Mouse (Mus musculus) neural tube, embryonic 13.5 days (tissue): Measurements from ENCODE around the gene Nosip. TPM values are rescaled to one million over a fixed set of nuclear protein-coding genes. Genes with fewer than 3 reads are reported as not detected.
"Not testable (repeated sequence)": the region's sequence is repeated elsewhere in the genome, so short reads cannot be mapped to it uniquely, and the experiment has no call there.

Experiments
- ATAC-seq: fragments of 200-750 bp; cut with Nextera tagmentation; 2 replicates; pipeline ENCODE4 v1.8.0; 2017; ENCODE audit warnings: low read depth, mild to moderate bottlenecking, moderate TSS enrichment, moderate library complexity
- H3K27ac ChIP-seq: fragments of 300-500 bp; sonication (generic); replicated peaks from 2 replicates; pipeline ENCODE4 v1.5.1; 2015; ENCODE audit warnings: moderate library complexity, mild to moderate bottlenecking, inconsistent platforms
- H3K27me3 ChIP-seq: fragments of 300-500 bp; sonication (generic); 2 replicates; pipeline ENCODE4 v1.6.1; 2015; ENCODE audit warnings: mild to moderate bottlenecking, inconsistent platforms
- H3K36me3 ChIP-seq: fragments of 300-500 bp; sonication (generic); 2 replicates; pipeline ENCODE4 v1.6.1; 2015; ENCODE audit warnings: mild to moderate bottlenecking, inconsistent platforms
- H3K4me1 ChIP-seq: fragments of 300-500 bp; sonication (generic); replicated peaks from 2 replicates; pipeline ENCODE4 v1.6.1; 2015; ENCODE audit warnings: inconsistent platforms
- H3K4me2 ChIP-seq: fragments of 300-500 bp; sonication (generic); 2 replicates; pipeline ENCODE4 v1.6.1; 2015; ENCODE audit warnings: inconsistent platforms, mild to moderate bottlenecking, moderate library complexity
- H3K4me3 ChIP-seq: fragments of 300-500 bp; sonication (generic); 2 replicates; pipeline ENCODE4 v1.5.1; 2015; ENCODE audit warnings: mild to moderate bottlenecking, inconsistent platforms
- H3K9ac ChIP-seq: fragments of 300-500 bp; sonication (generic); 2 replicates; pipeline ENCODE4 v1.6.1; 2015; ENCODE audit warnings: moderate library complexity, mild to moderate bottlenecking, inconsistent platforms
- H3K9me3 ChIP-seq: fragments of 300-500 bp; sonication (generic); 2 replicates; pipeline ENCODE4 v1.6.1; 2016; ENCODE audit warnings: inconsistent platforms
- WGBS: fragments of 180-500 bp; shearing (Covaris S2); methylation state at CpG from one replicate; pipeline ENCODE4 v1.1.7; 2015; 5-methylcytosine and 5-hydroxymethylcytosine counted together
- polyA plus RNA-seq: library from polyadenylated mRNA; unstranded; fragments of >200 nt; fragmentation: Nextera tagmentation; extraction: Ambion mirVana; gene quantifications from 2 replicates; pipeline ENCODE4 v1.2.1, GENCODE M21; 2015

Gene Nosip
- polyA plus RNA-seq, 1 experiment from 2014 or later: 65.6 TPM

DNA sequence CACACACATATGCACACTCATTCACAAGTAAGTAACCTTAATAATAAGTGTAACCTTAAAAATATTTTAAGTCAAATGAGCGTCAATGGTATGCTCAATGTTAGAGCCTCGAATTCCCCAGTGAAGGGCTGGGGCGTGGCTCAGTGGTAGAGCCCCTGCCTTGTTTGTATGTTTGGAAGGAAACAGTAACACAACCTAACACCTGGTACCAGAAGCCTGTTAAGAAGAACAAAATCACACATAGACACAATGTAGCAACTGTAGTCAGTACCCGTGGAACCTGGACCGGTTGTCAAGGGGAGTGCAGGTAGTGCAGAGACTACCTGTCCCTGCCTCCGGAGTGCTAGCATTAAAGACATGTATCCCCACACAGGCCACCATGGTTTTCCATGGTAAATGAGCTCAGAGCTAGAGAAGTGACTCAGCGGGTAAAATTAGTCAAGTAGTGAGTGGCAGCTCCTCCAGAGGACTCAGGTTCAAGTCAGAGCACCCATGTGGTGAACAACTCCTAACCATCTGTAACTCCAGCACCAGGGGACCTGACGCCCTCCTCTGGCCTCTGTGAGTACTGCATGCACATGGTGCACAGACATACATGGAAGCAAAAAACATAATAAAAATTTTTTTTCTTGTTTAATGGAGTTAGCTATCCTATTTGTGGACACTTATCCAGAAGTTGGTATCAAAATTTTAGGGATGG lies 36.5 kb downstream of the Nosip start:
- no peaks in the 10 kb centered on the region for H3K9me3 ChIP-seq
- ATAC-seq: no peak
- no peaks in the 10 kb centered on the region for H3K27me3 ChIP-seq
- no peak overlapping the region for H3K4me2 ChIP-seq
- H3K36me3 ChIP-seq: no peaks in the 10 kb centered on the region
- no peaks in the 10 kb centered on the region for H3K4me1 ChIP-seq
- WGBS: 90% methylated on average over 8 of the region's 8 CpGs
- H3K4me3 ChIP-seq: no peak overlapping the region
- H3K9ac ChIP-seq: no peak overlapping the region
- H3K27ac ChIP-seq: no peak overlapping the region

DNA sequence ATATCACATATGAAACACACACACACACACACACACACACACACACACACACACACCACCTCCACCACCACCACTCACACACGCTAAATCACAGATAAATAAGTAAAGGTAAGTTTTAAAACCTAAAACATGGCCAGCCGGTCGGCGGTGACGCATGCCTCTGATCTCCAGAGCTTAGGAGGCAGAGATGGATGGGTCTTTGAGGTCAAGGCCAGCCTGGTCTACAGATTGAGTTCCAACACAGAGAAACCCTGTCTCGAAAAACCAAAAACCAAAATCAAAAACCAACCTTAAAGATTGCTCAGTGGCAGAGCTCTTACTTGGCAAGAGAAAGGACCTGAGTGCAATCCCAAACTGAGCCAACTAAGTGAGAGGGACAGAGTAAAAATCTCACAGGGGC lies 37.8 kb downstream of the Nosip start:
- H3K4me2 ChIP-seq: no peak overlapping the region
- H3K27ac ChIP-seq: no peak overlapping the region
- H3K9ac ChIP-seq: no peak overlapping the region
- no peaks in the 10 kb centered on the region for H3K4me1 ChIP-seq
- ATAC-seq: no peak
- H3K36me3 ChIP-seq: no peaks in the 10 kb centered on the region
- 95% methylated on average over 6 of the region's 6 CpGs for WGBS
- no peak overlapping the region for H3K4me3 ChIP-seq
- no peaks in the 10 kb centered on the region for H3K9me3 ChIP-seq
- no peaks in the 10 kb centered on the region for H3K27me3 ChIP-seq

DNA sequence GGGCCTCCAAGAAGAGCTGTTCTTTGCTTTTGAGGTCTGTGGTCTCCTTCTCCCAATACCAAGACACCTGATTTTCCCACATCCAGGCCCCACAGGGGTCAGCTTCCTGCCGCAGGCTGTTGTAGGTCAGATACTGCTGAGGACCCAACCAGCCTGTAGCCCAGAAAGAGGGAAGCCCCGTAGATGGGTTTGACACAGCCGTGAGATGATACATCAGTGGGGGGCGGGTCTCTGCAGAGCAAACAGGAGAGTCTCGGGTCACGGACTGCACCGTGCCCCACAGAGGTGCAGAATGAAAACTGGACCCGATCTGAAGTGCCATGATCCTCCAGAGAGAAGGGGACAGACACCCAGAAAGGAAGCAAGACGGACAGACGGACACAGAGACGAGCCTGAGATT lies 40.2 kb downstream of the Nosip start:
- no peaks in the 10 kb centered on the region for H3K27me3 ChIP-seq
- 89% methylated on average over 11 of the region's 11 CpGs for WGBS
- H3K9me3 ChIP-seq: no peaks in the 10 kb centered on the region
- H3K4me2 ChIP-seq: peak overlapping the region; percentile 34
- no peak overlapping the region for H3K9ac ChIP-seq
- H3K36me3 ChIP-seq: no peaks in the 10 kb centered on the region
- no peak for ATAC-seq
- 0 out of 2 replicates have a peak, but pooled peaks cover 6% of the 10 kb centered on the region for H3K4me1 ChIP-seq
- no peak overlapping the region for H3K27ac ChIP-seq
- no peak overlapping the region for H3K4me3 ChIP-seq

DNA sequence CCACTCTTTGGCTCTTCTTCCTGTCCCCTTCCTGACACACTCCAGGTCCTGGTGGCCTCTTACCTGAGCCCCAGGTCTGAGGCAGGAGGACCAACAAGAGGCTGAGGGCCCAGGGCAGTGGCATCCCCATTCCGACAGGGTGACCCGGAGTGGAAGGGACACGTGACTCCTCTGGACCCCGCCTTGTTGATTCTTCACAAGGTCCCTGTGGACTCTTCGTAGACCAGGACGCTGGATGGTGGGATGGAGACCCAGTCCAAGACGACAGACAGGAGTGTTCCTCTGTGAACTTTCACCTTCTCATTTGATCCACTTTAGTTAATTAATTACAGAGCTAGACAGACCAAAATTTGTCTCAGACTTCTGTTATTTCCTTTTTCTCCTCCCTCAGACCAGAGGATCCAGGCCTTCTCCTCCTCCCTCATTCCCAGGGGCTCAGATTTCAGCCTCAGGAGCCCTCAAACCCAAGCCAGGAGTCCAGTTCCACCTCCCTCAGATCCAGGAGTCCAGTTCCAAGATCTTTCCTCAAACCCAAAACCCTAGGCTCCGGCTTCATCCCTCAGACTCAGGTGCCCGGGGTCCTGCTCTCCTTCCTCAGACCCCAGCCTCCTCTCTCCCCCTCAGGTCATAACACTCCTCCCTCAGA lies 40.8 kb downstream of the Nosip start:
- Histone ChIP-seq H3K27me3 (no peaks in the 10 kb centered on the region), H3K27ac (peak overlapping the region; percentile 56), H3K4me3 (peak overlapping the region; percentile 21), H3K9ac (peak overlapping the region; percentile 31; the same call in 1 of the 2 replicates), H3K4me2 (peak overlapping the region; percentile 34), H3K9me3 (no peaks in the 10 kb centered on the region), H3K36me3 (no peaks in the 10 kb centered on the region), H3K4me1 (0 out of 2 replicates have a peak, but pooled peaks cover 6% of the 10 kb centered on the region)
- 83% methylated on average over 9 of the region's 9 CpGs for WGBS
- ATAC-seq: no peak

DNA sequence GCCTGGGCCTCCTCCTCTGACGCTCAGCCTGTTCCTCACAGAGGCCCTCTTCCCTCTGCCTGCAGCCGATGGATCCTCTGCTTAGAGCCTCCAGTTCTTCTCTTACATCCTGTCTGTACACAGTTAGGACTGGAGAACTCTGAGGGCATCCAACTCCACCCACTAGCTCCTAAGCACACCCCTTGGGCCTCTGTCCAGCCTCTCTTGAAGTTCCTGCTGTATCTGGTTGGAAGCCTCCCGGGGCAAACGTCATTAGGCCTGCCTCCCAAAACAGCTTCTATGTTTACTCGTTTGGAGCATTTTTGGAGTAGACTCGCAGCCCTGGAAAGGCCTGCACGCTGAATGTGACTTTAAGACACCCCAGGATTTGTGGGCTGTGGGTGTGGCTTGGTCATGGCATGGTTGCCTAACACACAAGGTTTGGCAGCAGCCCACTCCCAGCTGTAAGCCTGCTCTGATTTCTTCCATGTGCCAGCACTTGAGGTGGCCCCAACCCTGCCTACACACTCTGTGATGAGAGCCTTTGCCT lies 41.5 kb downstream of the Nosip start, which contains the start of gene Fcgrt:
Gene Fcgrt, minus strand, starts transcription at position 200 of the 529 bp plus-strand sequence.
- 64% methylated on average over 7 of the region's 7 CpGs for WGBS
- Histone ChIP-seq H3K27ac (peak within 1 kb of the TSS; percentile 56), H3K9me3 (no peaks in the 10 kb centered on the region), H3K9ac (peak within 1 kb of the TSS; percentile 31; the same call in 1 of the 2 replicates), H3K4me1 (0 out of 2 replicates have a peak, but pooled peaks cover 6% of the 10 kb centered on the region), H3K4me2 (peak within 1 kb of the TSS; percentile 34), H3K36me3 (no peaks in the 10 kb centered on the region), H3K27me3 (no peaks in the 10 kb centered on the region), H3K4me3 (peak within 1 kb of the TSS; percentile 21)
- ATAC-seq: peak; percentile 56; the same call in 1 of the 2 replicates

DNA sequence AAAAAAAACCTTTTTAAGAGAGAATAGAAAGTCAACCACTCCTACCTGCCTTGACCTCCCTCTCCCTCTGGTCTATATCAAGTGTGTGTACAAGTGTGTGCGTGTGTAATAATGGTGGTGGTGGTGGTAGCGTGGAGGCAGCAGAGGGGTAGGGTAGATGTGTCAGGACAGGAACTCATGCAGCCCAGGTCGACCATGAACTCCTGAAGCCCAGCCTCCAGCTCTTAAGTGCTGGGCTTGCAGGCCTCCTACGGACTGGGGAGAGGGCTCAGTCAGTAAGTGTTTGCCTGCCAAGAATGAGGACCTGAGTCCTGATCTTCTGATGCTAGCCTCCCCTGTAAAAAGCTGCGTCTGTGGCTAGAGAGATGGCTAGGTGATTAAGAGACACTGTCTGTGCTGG lies 42.7 kb downstream of the Nosip start:
- H3K27me3 ChIP-seq: no peaks in the 10 kb centered on the region
- H3K27ac ChIP-seq: no peak overlapping the region
- no peak overlapping the region for H3K4me3 ChIP-seq
- H3K36me3 ChIP-seq: no peaks in the 10 kb centered on the region
- H3K9me3 ChIP-seq: no peaks in the 10 kb centered on the region
- H3K4me2 ChIP-seq: no peak overlapping the region
- H3K4me1 ChIP-seq: 0 out of 2 replicates have a peak, but pooled peaks cover 6% of the 10 kb centered on the region
- WGBS: 80% methylated on average over 5 of the region's 5 CpGs
- no peak overlapping the region for H3K9ac ChIP-seq
- ATAC-seq: no peak

DNA sequence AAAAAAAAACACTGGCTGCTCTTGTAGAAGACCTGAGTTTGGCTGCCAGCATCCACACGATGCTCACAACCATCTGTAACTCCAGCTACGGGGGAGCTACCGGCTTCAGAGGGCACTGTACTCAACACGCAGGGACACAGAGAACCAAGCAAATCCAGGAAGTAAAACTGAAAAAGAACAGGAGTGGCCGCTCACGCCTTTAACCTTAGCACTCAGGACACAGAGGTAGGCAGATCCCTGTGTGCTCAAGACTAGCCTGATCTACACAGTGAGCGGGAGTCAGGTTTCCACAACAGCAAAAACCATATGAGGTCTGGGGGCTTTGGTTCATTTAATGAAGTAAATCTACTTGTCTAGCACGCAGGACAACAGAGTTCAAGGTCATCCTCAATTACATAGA lies 43.3 kb downstream of the Nosip start:
- WGBS: 78% methylated on average over 8 of the region's 8 CpGs
- Histone ChIP-seq H3K4me1 (0 out of 2 replicates have a peak, but pooled peaks cover 6% of the 10 kb centered on the region), H3K9me3 (no peaks in the 10 kb centered on the region), H3K4me2 (no peak overlapping the region), H3K27me3 (no peaks in the 10 kb centered on the region), H3K9ac (no peak overlapping the region), H3K4me3 (no peak overlapping the region), H3K36me3 (no peaks in the 10 kb centered on the region), H3K27ac (no peak overlapping the region)
- no peak for ATAC-seq

DNA sequence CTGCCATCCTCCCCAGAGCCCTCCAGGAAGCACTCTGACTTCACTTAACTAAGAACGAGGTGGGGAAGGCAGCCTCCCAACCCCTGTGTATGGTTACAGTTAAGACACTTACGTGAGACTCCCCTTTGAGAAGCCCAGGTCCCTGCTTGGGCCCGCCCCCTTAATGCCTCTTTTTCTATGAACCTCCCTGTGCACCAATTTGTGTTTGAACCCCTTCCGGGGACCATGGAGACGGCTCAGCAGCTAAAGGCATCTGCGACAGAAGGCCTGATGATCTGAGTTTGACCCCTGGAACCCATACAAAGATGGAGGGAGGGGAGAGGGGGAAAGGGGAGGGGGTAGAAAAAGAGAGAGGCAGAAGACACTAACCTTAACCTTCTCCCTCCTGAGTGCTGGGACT lies 44.2 kb downstream of the Nosip start:
- Histone ChIP-seq H3K4me2 (no peak overlapping the region), H3K4me3 (no peak overlapping the region), H3K4me1 (0 out of 2 replicates have a peak, but pooled peaks cover 6% of the 10 kb centered on the region), H3K36me3 (no peaks in the 10 kb centered on the region), H3K9ac (no peak overlapping the region), H3K27ac (no peak overlapping the region), H3K27me3 (no peaks in the 10 kb centered on the region), H3K9me3 (no peaks in the 10 kb centered on the region)
- no peak for ATAC-seq
- 21% methylated on average over 6 of the region's 6 CpGs for WGBS

DNA sequence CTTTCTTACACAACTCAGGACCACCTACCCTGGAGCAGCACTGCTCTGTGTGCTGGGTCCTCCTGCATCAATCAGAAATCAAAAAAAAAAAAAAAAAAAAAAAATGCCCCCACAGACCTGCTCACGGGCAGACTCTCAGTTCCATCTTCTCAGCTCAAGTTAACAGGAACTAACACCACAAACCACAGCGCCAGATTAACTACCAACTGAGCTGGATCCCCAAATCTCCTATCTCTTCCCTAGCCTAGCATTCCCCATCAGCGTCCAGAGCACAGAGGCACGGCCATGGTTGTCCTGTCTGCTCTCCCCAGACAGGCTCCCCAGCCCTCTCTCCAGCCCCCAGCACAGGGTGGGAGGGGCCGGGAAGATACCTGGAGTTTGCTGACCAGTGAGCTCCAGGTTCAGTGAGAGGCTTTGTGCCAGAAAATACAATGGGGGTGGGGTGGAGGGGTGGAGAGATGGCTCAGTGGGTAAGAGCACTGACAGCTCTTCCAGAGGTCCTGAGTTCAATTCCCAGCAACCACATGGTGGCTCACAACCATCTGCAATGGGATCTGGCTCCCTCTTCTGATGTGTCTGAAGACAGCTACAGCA lies 44.9 kb downstream of the Nosip start:
- H3K4me1 ChIP-seq: 0 out of 2 replicates have a peak, but pooled peaks cover 6% of the 10 kb centered on the region
- no peaks in the 10 kb centered on the region for H3K9me3 ChIP-seq
- no peaks in the 10 kb centered on the region for H3K27me3 ChIP-seq
- H3K36me3 ChIP-seq: no peaks in the 10 kb centered on the region
- ATAC-seq: no peak
- WGBS: 59% methylated on average over 5 of the region's 5 CpGs
- H3K4me2 ChIP-seq: no peak overlapping the region
- no peak overlapping the region for H3K27ac ChIP-seq
- H3K4me3 ChIP-seq: no peak overlapping the region
- no peak overlapping the region for H3K9ac ChIP-seq

DNA sequence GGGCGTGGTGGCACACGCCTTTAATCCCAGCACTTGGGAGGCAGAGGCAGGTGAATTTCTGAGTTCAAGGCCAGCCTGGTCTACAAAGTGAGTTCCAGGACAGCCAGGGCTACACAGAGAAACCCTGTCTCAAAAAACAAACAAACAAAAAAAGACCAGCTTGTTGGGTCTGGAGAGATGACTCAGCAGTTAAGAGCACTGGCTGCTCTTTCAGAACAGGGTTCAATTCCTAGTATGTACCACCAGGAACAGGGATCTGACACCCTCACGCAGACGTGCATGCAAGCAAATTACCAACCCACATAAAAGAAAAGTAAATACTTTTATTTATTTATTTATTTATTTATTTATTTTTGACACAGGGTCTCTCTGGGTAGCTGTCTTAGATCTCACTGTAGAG lies 47.9 kb downstream of the Nosip start:
- H3K27ac ChIP-seq, H3K4me2 ChIP-seq, H3K9me3 ChIP-seq, H3K36me3 ChIP-seq, H3K9ac ChIP-seq, H3K4me3 ChIP-seq, ATAC-seq, H3K27me3 ChIP-seq, H3K4me1 ChIP-seq: not testable (repeated sequence)
- 96% methylated on average over 4 of the region's 4 CpGs for WGBS

DNA sequence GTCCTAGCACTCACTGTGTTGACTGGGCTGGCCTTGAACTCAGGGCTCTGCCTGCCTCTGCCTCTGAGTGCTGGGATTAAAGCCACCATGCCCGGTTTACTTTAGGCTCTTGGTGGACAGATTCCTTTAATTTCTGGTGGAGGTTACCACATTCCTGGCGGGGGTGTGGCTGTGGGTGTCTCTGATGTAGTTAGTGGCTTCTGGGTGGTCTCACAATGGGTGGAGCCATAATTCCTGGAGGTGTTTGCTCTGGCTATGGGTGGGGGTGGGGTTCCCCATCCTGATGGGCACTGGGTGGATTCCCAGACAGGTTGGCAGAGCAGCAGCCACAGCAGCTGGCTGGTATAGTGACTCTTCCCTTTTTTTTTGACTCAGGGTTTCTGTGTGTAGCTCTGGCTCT lies 49.7 kb downstream of the Nosip start:
- H3K27me3 ChIP-seq: no peaks in the 10 kb centered on the region
- no peak for ATAC-seq
- 66% methylated on average over 2 of the region's 2 CpGs for WGBS

DNA sequence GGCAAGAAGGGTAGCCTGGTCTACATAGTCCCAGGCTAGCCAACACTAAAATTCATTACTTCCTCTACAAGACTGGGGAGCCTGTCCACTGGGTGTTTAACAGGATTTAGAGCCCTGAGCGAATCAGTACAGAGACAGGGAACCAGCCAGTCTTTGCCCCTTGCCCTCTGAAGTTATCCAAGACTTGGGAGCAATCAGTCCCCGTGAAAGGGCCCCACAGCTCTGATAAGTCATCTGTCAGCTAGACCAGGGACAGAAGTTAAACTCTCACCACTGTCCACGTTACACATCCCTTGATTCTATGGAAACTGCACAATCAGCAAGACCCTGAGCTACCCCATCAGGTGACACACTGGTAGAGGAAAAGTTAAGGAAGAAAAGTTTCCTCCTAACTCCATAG lies 50.3 kb downstream of the Nosip start:
- no peak overlapping the region for H3K9ac ChIP-seq
- WGBS: 72% methylated on average over 3 of the region's 3 CpGs
- H3K4me1 ChIP-seq: no peaks in the 10 kb centered on the region
- no peaks in the 10 kb centered on the region for H3K9me3 ChIP-seq
- H3K4me3 ChIP-seq: no peak overlapping the region
- H3K36me3 ChIP-seq: peaks cover under 1% of the 10 kb centered on the region
- no peak for ATAC-seq
- no peaks in the 10 kb centered on the region for H3K27me3 ChIP-seq
- H3K4me2 ChIP-seq: no peak overlapping the region
- no peak overlapping the region for H3K27ac ChIP-seq

More for the DNA sequence above, 49.7 kb downstream of the Nosip start:
- H3K36me3 ChIP-seq: no peaks in the 10 kb centered on the region
- no peaks in the 10 kb centered on the region for H3K4me1 ChIP-seq
- H3K4me2 ChIP-seq: no peak overlapping the region
- H3K4me3 ChIP-seq: no peak overlapping the region
- no peak overlapping the region for H3K27ac ChIP-seq
- H3K9ac ChIP-seq: no peak overlapping the region
- no peaks in the 10 kb centered on the region for H3K9me3 ChIP-seq
